ENCODE assay signal across 11 mouse cellular contexts in the genomic region with DNA sequence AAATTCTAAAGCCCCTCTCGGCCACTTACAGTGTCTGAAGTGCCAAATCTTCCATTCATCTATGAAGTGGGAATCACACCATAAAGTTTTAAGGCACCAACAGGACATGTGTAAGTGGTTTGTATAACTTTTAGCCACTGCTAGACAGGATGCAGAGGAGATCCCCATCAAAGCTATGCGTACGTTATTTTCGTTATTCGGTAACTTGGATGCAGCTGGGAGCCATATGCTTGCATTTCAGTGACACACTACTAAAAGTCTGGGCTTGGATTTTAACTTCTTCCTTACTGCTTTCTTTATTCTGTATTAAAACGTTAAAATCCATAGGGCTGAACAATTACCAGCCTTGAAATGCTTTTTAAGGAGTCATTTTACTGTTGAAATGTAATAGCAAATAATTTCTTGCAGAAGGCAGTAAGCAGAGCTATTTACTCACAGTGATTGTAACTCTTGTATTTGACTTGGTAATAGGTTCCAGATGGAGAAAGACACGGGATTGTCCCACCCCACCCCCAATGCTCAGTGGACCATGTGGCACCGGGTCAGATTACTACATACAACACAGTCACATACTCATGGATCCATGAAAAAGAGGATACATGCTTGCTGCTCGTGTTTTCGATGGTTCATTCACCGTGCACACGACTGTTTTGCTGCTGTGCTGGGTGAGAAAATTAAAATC. TPM values are rescaled to one million over a fixed set of nuclear protein-coding genes. Genes with fewer than 3 reads are reported as not detected.
A peak's percentile ranks its signal among the peaks of the same experiment; 100 is the strongest.
DNase-seq lines count a peak whose midpoint lies in the region; ATAC-seq and TF ChIP-seq lines count a peak whose summit lies in the region.
"Had no signal": no experiment of that assay in that cellular context is flagged by ENCODE, and none has a peak within 500 bp of the region (broad histone marks: within the 10 kb centered on the region; RNA-seq: fewer than 3 reads in every experiment).

No protein-coding gene starts in this region.

- no peak overlapping the region for H3K9ac ChIP-seq in forebrain, embryonic 16.5 days (replicated peaks; ENCODE audit: low read depth, low read length)
- no peak overlapping the region for H3K9ac ChIP-seq in forebrain, embryonic 12.5 days
- no peak overlapping the region for H3K9ac ChIP-seq in limb, embryonic 13.5 days
- H3K9ac ChIP-seq in intestine, postnatal 0 days (ENCODE audit: low read depth, low read length): no peak overlapping the region

- peak; percentile 72 for DNase-seq in embryo, embryonic 9.5 days (ENCODE audit: extremely low spot score)
- peak; percentile 65 for DNase-seq in kidney, adult 9 months
- no peak for DNase-seq in lung, adult 2 months
- DNase-seq in layer of hippocampus, postnatal 25 days (ENCODE audit: extremely low spot score in 1 of 2, low spot score in 1 of 2): no peak
- DNase-seq: lung, postnatal 36 days had no signal

- H3K4me2 ChIP-seq in forebrain, embryonic 16.5 days (ENCODE audit: low read length): no peak overlapping the region
- H3K4me2 ChIP-seq in forebrain, embryonic 12.5 days: no peak overlapping the region
- H3K4me2 ChIP-seq in limb, embryonic 13.5 days (replicated peaks): peak overlapping the region; percentile 35
- no peak overlapping the region for H3K4me2 ChIP-seq in intestine, postnatal 0 days (replicated peaks; ENCODE audit: low read depth)

- H3K27me3 ChIP-seq in forebrain, embryonic 16.5 days (replicated peaks; ENCODE audit: control insufficient read depth, insufficient read depth, low read length): no peaks in the 10 kb centered on the region
- peaks cover 5% of the 10 kb centered on the region; the same call in 1 of the 2 replicates for H3K27me3 ChIP-seq in forebrain, embryonic 12.5 days
- peaks cover 10% of the 10 kb centered on the region for H3K27me3 ChIP-seq in limb, embryonic 13.5 days
- H3K27me3 ChIP-seq in intestine, postnatal 0 days (replicated peaks; ENCODE audit: control insufficient read depth, insufficient read depth, low read length): no peaks in the 10 kb centered on the region

- H3K9me3 ChIP-seq in forebrain, embryonic 16.5 days (ENCODE audit: control insufficient read depth, low read length): no peaks in the 10 kb centered on the region
- H3K9me3 ChIP-seq in forebrain, embryonic 12.5 days: no peaks in the 10 kb centered on the region
- H3K9me3 ChIP-seq in limb, embryonic 13.5 days: no peaks in the 10 kb centered on the region
- no peaks in the 10 kb centered on the region for H3K9me3 ChIP-seq in intestine, postnatal 0 days (ENCODE audit: control insufficient read depth)
- H3K9me3 ChIP-seq: G1E had no signal

- 74% methylated on average over 12 of the region's 12 CpGs for WGBS in forebrain, embryonic 16.5 days
- WGBS in forebrain, embryonic 12.5 days: 83% methylated on average over 12 of the region's 12 CpGs
- WGBS in limb, embryonic 13.5 days: 17% methylated on average over 12 of the region's 12 CpGs
- WGBS in lung, adult 2 months: 78% methylated on average over 12 of the region's 12 CpGs
- 70% methylated on average over 12 of the region's 12 CpGs for WGBS in intestine, postnatal 0 days

- no peaks in the 10 kb centered on the region for H3K4me1 ChIP-seq in forebrain, embryonic 16.5 days (replicated peaks; ENCODE audit: control insufficient read depth, insufficient read depth, low read length)
- H3K4me1 ChIP-seq in forebrain, embryonic 12.5 days: no peaks in the 10 kb centered on the region
- H3K4me1 ChIP-seq in limb, embryonic 13.5 days: peaks cover 50% of the 10 kb centered on the region
- no peaks in the 10 kb centered on the region for H3K4me1 ChIP-seq in lung, adult 2 months (ENCODE audit: control insufficient read depth, insufficient read depth, low read length)
- H3K4me1 ChIP-seq in intestine, postnatal 0 days (replicated peaks; ENCODE audit: control insufficient read depth, insufficient read depth, low read length): no peaks in the 10 kb centered on the region

- TF ChIP-seq POLR2A in lung, adult 2 months (IDR thresholded peaks at IDR 0.05; ENCODE audit: borderline replicate concordance, extremely low read depth, low read depth, low read length): no peak

- ATAC-seq in forebrain, embryonic 16.5 days: peak; percentile 47; the same call in 1 of the 2 replicates
- no peak for ATAC-seq in forebrain, embryonic 12.5 days (ENCODE audit: low FRiP score)
- peak; percentile 85 for ATAC-seq in limb, embryonic 13.5 days (ENCODE audit: low FRiP score, low read depth)
- ATAC-seq in intestine, postnatal 0 days: no peak

- no peak overlapping the region for H3K4me3 ChIP-seq in forebrain, embryonic 16.5 days (replicated peaks; ENCODE audit: low read length)
- H3K4me3 ChIP-seq in forebrain, embryonic 12.5 days (replicated peaks): no peak overlapping the region
- no peak overlapping the region for H3K4me3 ChIP-seq in limb, embryonic 13.5 days
- no peak overlapping the region for H3K4me3 ChIP-seq in lung, adult 2 months (replicated peaks; ENCODE audit: extremely low read depth, low read depth, low read length)
- no peak overlapping the region for H3K4me3 ChIP-seq in intestine, postnatal 0 days (ENCODE audit: low read depth, low read length)
- H3K4me3 ChIP-seq: layer of hippocampus, adult 2 months had no signal

- TF ChIP-seq CTCF in lung, adult 2 months (IDR thresholded peaks at IDR 0.05; ENCODE audit: insufficient read depth, low read length): no peak
- no peak for TF ChIP-seq CTCF in intestine, postnatal 0 days (IDR thresholded peaks at IDR 0.05; ENCODE audit: low read depth)

- H3K36me3 ChIP-seq in forebrain, embryonic 16.5 days (ENCODE audit: control insufficient read depth, insufficient read depth): no peaks in the 10 kb centered on the region
- H3K36me3 ChIP-seq in forebrain, embryonic 12.5 days (replicated peaks): no peaks in the 10 kb centered on the region
- H3K36me3 ChIP-seq in limb, embryonic 13.5 days: no peaks in the 10 kb centered on the region
- H3K36me3 ChIP-seq in intestine, postnatal 0 days (ENCODE audit: control insufficient read depth, insufficient read depth): no peaks in the 10 kb centered on the region
- H3K36me3 ChIP-seq: G1E had no signal

- no peak overlapping the region for H3K27ac ChIP-seq in forebrain, embryonic 16.5 days (ENCODE audit: low read length)
- no peak overlapping the region for H3K27ac ChIP-seq in forebrain, embryonic 12.5 days
- no peak overlapping the region for H3K27ac ChIP-seq in limb, embryonic 13.5 days
- no peak overlapping the region for H3K27ac ChIP-seq in intestine, postnatal 0 days (ENCODE audit: low read depth, low read length)
- H3K27ac ChIP-seq: layer of hippocampus, adult 2 months had no signal

RNA-seq across cellular contexts. Expression of a gene that starts 37.4 kb away (rescaled TPM):
- 4.2 and 5.2 TPM in 2 replicates for polyA plus RNA-seq in forebrain, embryonic 16.5 days (2015; fragmentation: Nextera tagmentation; extraction: Ambion mirVana)
- polyA plus RNA-seq in forebrain, embryonic 12.5 days (2016; fragmentation: Nextera tagmentation; extraction: Ambion mirVana): 8.8 and 11.5 TPM in 2 replicates
- 19.5 and 25.2 TPM in 2 replicates for polyA plus RNA-seq in limb, embryonic 13.5 days (2015; fragmentation: Nextera tagmentation; extraction: Ambion mirVana)
- polyA plus RNA-seq in lung, adult 2 months (2012; rRNA removed): 0.19 and 0.51 TPM in 2 replicates
- 1.1 and 1.2 TPM in 2 replicates for polyA plus RNA-seq in intestine, postnatal 0 days (2015; fragmentation: Nextera tagmentation; extraction: Ambion mirVana)
- 10 to 100 TPM; 28.1 to 34.4 TPM for total RNA-seq in layer of hippocampus, postnatal 25 days (2021)

Comparison
In these comparisons a context has a peak if more than half of its experiments do, and no peak if none do; other contexts are left out.
1. ATAC-seq: peak in forebrain, embryonic 16.5 days (single experiment) and limb, embryonic 13.5 days (single experiment); none in forebrain, embryonic 12.5 days (single experiment) and intestine, postnatal 0 days (single experiment).
2. DNase-seq: peak in embryo, embryonic 9.5 days (single experiment) and kidney, adult 9 months (single experiment); none in lung, adult 2 months (single experiment) and layer of hippocampus, postnatal 25 days (0 of 2).